In genomic region chr11:100500241-100500640, GRCm38 (mm10) we compare ENCODE assay signal across 16 mouse cellular contexts. TPM values are rescaled to one million over a fixed set of nuclear protein-coding genes. Genes with fewer than 3 reads are reported as not detected.
"Had no signal": no experiment of that assay in that cellular context is flagged by ENCODE, and none has a peak within 500 bp of the region (broad histone marks: within the 10 kb centered on the region; RNA-seq: fewer than 3 reads in every experiment).

No protein-coding gene starts in this region.

- H3K4me1 ChIP-seq: intestine, embryonic 15.5 days; limb, embryonic 12.5 days; limb, embryonic 15.5 days had no signal

- H3K27ac ChIP-seq: intestine, embryonic 15.5 days; limb, embryonic 12.5 days; limb, embryonic 15.5 days; macrophage had no signal

- H3K9ac ChIP-seq: intestine, embryonic 15.5 days; limb, embryonic 12.5 days; limb, embryonic 15.5 days; lung, embryonic 14.5 days had no signal

- H3K4me3 ChIP-seq: intestine, embryonic 15.5 days; limb, embryonic 12.5 days; limb, embryonic 15.5 days had no signal

- ATAC-seq: intestine, embryonic 15.5 days; lung, postnatal 0 days; midbrain, embryonic 16.5 days had no signal

- DNase-seq: kidney, adult 11 months; kidney, postnatal 4 days; left cerebral cortex, postnatal 4 days; lung, embryonic 14.5 days; thymus, adult 18-20 months; thymus, postnatal 4 days had no signal

- H3K9me3 ChIP-seq: intestine, embryonic 15.5 days; limb, embryonic 12.5 days; limb, embryonic 15.5 days had no signal

- H3K27me3 ChIP-seq: intestine, embryonic 15.5 days; limb, embryonic 12.5 days; limb, embryonic 15.5 days had no signal

- H3K4me2 ChIP-seq: intestine, embryonic 15.5 days; limb, embryonic 12.5 days; limb, embryonic 15.5 days; lung, embryonic 14.5 days; midbrain, embryonic 11.5 days had no signal

RNA-seq across cellular contexts. Expression of gene Klhl10, which starts 58.5 kb away (rescaled TPM):
- total RNA-seq: megakaryocyte, adult 5-6 weeks had no signal
- polyA plus RNA-seq: liver, embryonic 16.5 days; small intestine, adult 2 months had no signal
